Mouse (Mus musculus): ENCODE results near the gene Bach2. TPM values are rescaled to one million over a fixed set of nuclear protein-coding genes. Genes with fewer than 3 reads are reported as not detected.

Gene Bach2
- total and polyA plus RNA-seq, 2 experiments from 2014 or later = 2.1 to 2.4 TPM

GRCm38 (mm10) chr4:32330584-32331314 is 92.1 kb downstream of the Bach2 start:
- TF ChIP-seq CTCF (IDR thresholded peaks at IDR 0.05; ENCODE audit: low read depth) = no peak
- no peak for TF ChIP-seq EP300 (IDR thresholded peaks at IDR 0.05; ENCODE audit: low read depth)
- Histone ChIP-seq H3K27me3 (ENCODE audit: control insufficient read depth, insufficient read depth, low read length) (no peaks in the 10 kb centered on the region), H3K36me3 (replicated peaks; ENCODE audit: control insufficient read depth, insufficient read depth, low read length) (no peaks in the 10 kb centered on the region), H3K4me3 (ENCODE audit: low read depth, low read length) (no peak overlapping the region), H3K4me1 (ENCODE audit: control insufficient read depth, insufficient read depth) (peaks cover 41% of the 10 kb centered on the region), H3K9me3 (replicated peaks; ENCODE audit: control insufficient read depth, low read length) (no peaks in the 10 kb centered on the region), H3K4me2 (ENCODE audit: low read depth, low read length) (peak overlapping the region; percentile 45), H3K9ac (replicated peaks; ENCODE audit: low read depth, low read length) (no peak overlapping the region), H3K27ac (ENCODE audit: low read depth) (peak overlapping the region; percentile 75)
- ATAC-seq (ENCODE audit: insufficient read depth, low read depth) (peak; percentile 69; the same call in 1 of the 2 replicates), DNase-seq (ENCODE audit: low spot score) (peak; percentile 68)
- 21% methylated on average over 8 of the region's 8 CpGs for WGBS

GRCm38 (mm10) chr4:32332028-32332427 is 93.4 kb downstream of the Bach2 start:
- H3K4me2 ChIP-seq (ENCODE audit: low read depth, low read length) = no peak overlapping the region
- no peak overlapping the region for H3K27ac ChIP-seq (ENCODE audit: low read depth)
- no peaks in the 10 kb centered on the region for H3K9me3 ChIP-seq (replicated peaks; ENCODE audit: control insufficient read depth, low read length)
- H3K9ac ChIP-seq (replicated peaks; ENCODE audit: low read depth, low read length) = no peak overlapping the region
- no peaks in the 10 kb centered on the region for H3K36me3 ChIP-seq (replicated peaks; ENCODE audit: control insufficient read depth, insufficient read depth, low read length)
- no peak overlapping the region for H3K4me3 ChIP-seq (ENCODE audit: low read depth, low read length)
- no peak for ATAC-seq (ENCODE audit: insufficient read depth, low read depth)
- TF ChIP-seq EP300 (IDR thresholded peaks at IDR 0.05; ENCODE audit: low read depth) (no peak), CTCF (IDR thresholded peaks at IDR 0.05; ENCODE audit: low read depth) (no peak)
- DNase-seq (ENCODE audit: low spot score) = no peak
- WGBS = 85% methylated on average over 12 of the region's 12 CpGs
- H3K27me3 ChIP-seq (ENCODE audit: control insufficient read depth, insufficient read depth, low read length) = no peaks in the 10 kb centered on the region
- peaks cover 42% of the 10 kb centered on the region for H3K4me1 ChIP-seq (ENCODE audit: control insufficient read depth, insufficient read depth)

- Histone ChIP-seq H3K4me3 (ENCODE audit: low read depth, low read length) (no peak overlapping the region), H3K36me3 (replicated peaks; ENCODE audit: control insufficient read depth, insufficient read depth, low read length) (no peaks in the 10 kb centered on the region), H3K9ac (replicated peaks; ENCODE audit: low read depth, low read length) (no peak overlapping the region), H3K9me3 (replicated peaks; ENCODE audit: control insufficient read depth, low read length) (no peaks in the 10 kb centered on the region), H3K27ac (ENCODE audit: low read depth) (no peak overlapping the region), H3K4me2 (ENCODE audit: low read depth, low read length) (no peak overlapping the region), H3K4me1 (ENCODE audit: control insufficient read depth, insufficient read depth) (peaks cover 47% of the 10 kb centered on the region), H3K27me3 (ENCODE audit: control insufficient read depth, insufficient read depth, low read length) (no peaks in the 10 kb centered on the region)
- no peak for ATAC-seq (ENCODE audit: insufficient read depth, low read depth)
- no peak for DNase-seq (ENCODE audit: low spot score)
- WGBS = 95% methylated on average over 1 of the region's 1 CpGs
- TF ChIP-seq CTCF (IDR thresholded peaks at IDR 0.05; ENCODE audit: low read depth) = no peak
- no peak for TF ChIP-seq EP300 (IDR thresholded peaks at IDR 0.05; ENCODE audit: low read depth)
Measured at GRCm38 (mm10) chr4:32334131-32334530, 95.5 kb downstream of the Bach2 start.

GRCm38 (mm10) chr4:32334765-32335164 is 96.2 kb downstream of the Bach2 start:
- no peak overlapping the region for H3K4me3 ChIP-seq (ENCODE audit: low read depth, low read length)
- ATAC-seq (ENCODE audit: insufficient read depth, low read depth) = no peak
- DNase-seq (ENCODE audit: low spot score) = no peak
- no peaks in the 10 kb centered on the region for H3K27me3 ChIP-seq (ENCODE audit: control insufficient read depth, insufficient read depth, low read length)
- no peaks in the 10 kb centered on the region for H3K36me3 ChIP-seq (replicated peaks; ENCODE audit: control insufficient read depth, insufficient read depth, low read length)
- no peak overlapping the region for H3K9ac ChIP-seq (replicated peaks; ENCODE audit: low read depth, low read length)
- H3K27ac ChIP-seq (ENCODE audit: low read depth) = no peak overlapping the region
- H3K4me2 ChIP-seq (ENCODE audit: low read depth, low read length) = no peak overlapping the region
- peaks cover 47% of the 10 kb centered on the region for H3K4me1 ChIP-seq (ENCODE audit: control insufficient read depth, insufficient read depth)
- TF ChIP-seq EP300 (IDR thresholded peaks at IDR 0.05; ENCODE audit: low read depth) = no peak
- TF ChIP-seq CTCF (IDR thresholded peaks at IDR 0.05; ENCODE audit: low read depth) = no peak
- WGBS = 86% methylated on average over 5 of the region's 5 CpGs
- no peaks in the 10 kb centered on the region for H3K9me3 ChIP-seq (replicated peaks; ENCODE audit: control insufficient read depth, low read length)

- TF ChIP-seq EP300 (IDR thresholded peaks at IDR 0.05; ENCODE audit: low read depth) (no peak), CTCF (IDR thresholded peaks at IDR 0.05; ENCODE audit: low read depth) (no peak)
- Histone ChIP-seq H3K27me3 (ENCODE audit: control insufficient read depth, insufficient read depth, low read length) (no peaks in the 10 kb centered on the region), H3K9me3 (replicated peaks; ENCODE audit: control insufficient read depth, low read length) (no peaks in the 10 kb centered on the region), H3K9ac (replicated peaks; ENCODE audit: low read depth, low read length) (0 out of 2 replicates have a peak overlapping the region, but pooled peaks have one; percentile 33), H3K36me3 (replicated peaks; ENCODE audit: control insufficient read depth, insufficient read depth, low read length) (no peaks in the 10 kb centered on the region), H3K27ac (ENCODE audit: low read depth) (peak overlapping the region; percentile 74; the same call in 1 of the 2 replicates), H3K4me1 (ENCODE audit: control insufficient read depth, insufficient read depth) (peaks cover 39% of the 10 kb centered on the region), H3K4me2 (ENCODE audit: low read depth, low read length) (no peak overlapping the region; the same call in 1 of the 2 replicates), H3K4me3 (ENCODE audit: low read depth, low read length) (no peak overlapping the region)
- ATAC-seq (ENCODE audit: insufficient read depth, low read depth) (no peak), DNase-seq (ENCODE audit: low spot score) (no peak)
- WGBS = 58% methylated on average over 12 of the region's 12 CpGs
Measured at GRCm38 (mm10) chr4:32335659-32336058, 97.1 kb downstream of the Bach2 start.

Measured in heart, postnatal 0 days (tissue).